Mouse (Mus musculus) forebrain, embryonic 16.5 days (tissue): Measurements from ENCODE around the gene Olfr750. TPM values are rescaled to one million over a fixed set of nuclear protein-coding genes. Genes with fewer than 3 reads are reported as not detected.
A peak's percentile ranks its signal among the peaks of the same experiment; 100 is the strongest.

ENCODE experiments used
- ATAC-seq: fragments of 200-750 bp; cut with Nextera tagmentation; 2 replicates; pipeline ENCODE4 v1.8.0; 2017; ENCODE audit warnings: mild to moderate bottlenecking, moderate library complexity
- H3K27ac ChIP-seq: fragments of 300-500 bp; sonication (generic); 2 replicates; pipeline ENCODE4 v1.5.1; 2014; ENCODE audit warnings: low read length, control low read depth
- H3K27me3 ChIP-seq: fragments of 300-500 bp; sonication (generic); replicated peaks from 2 replicates; pipeline ENCODE4 v1.6.1; 2014; ENCODE audit warnings: low read length; ENCODE audit not compliant: control insufficient read depth, insufficient read depth
- H3K36me3 ChIP-seq: fragments of 300-500 bp; sonication (generic); 2 replicates; pipeline ENCODE4 v1.6.1; 2014; ENCODE audit not compliant: control insufficient read depth, insufficient read depth
- H3K4me1 ChIP-seq: fragments of 300-500 bp; sonication (generic); replicated peaks from 2 replicates; pipeline ENCODE4 v1.6.1; 2014; ENCODE audit warnings: low read length; ENCODE audit not compliant: control insufficient read depth, insufficient read depth
- H3K4me2 ChIP-seq: fragments of 300-500 bp; sonication (generic); 2 replicates; pipeline ENCODE4 v1.6.1; 2014; ENCODE audit warnings: mild to moderate bottlenecking, low read length, control low read depth
- H3K4me3 ChIP-seq: fragments of 300-500 bp; sonication (generic); replicated peaks from 2 replicates; pipeline ENCODE4 v1.5.1; 2014; ENCODE audit warnings: mild to moderate bottlenecking, low read length, control low read depth
- H3K9ac ChIP-seq: fragments of 300-500 bp; sonication (generic); replicated peaks from 2 replicates; pipeline ENCODE4 v1.6.1; 2014; ENCODE audit warnings: low read depth, low read length, control low read depth
- H3K9me3 ChIP-seq: fragments of 300-500 bp; sonication (generic); 2 replicates; pipeline ENCODE4 v1.6.1; 2016; ENCODE audit warnings: low read length; ENCODE audit not compliant: control insufficient read depth
- WGBS: fragments of 180-500 bp; shearing (Covaris S2); extraction: QIAGEN DNeasy Blood & Tissue Kit; methylation state at CpG from one replicate; pipeline ENCODE4 v1.1.7; 2014; 5-methylcytosine and 5-hydroxymethylcytosine counted together
- polyA plus RNA-seq: library from polyadenylated mRNA; unstranded; fragments of >200 nt; fragmentation: Nextera tagmentation; extraction: Ambion mirVana; gene quantifications from 2 replicates; pipeline ENCODE4 v1.2.1, GENCODE M21; 2015

Gene Olfr750
- polyA plus RNA-seq, 1 experiment from 2014 or later: 0.04 TPM

- Histone ChIP-seq H3K27ac (peak overlapping the region; percentile 52), H3K9ac (peak overlapping the region; percentile 55), H3K27me3 (no peaks in the 10 kb centered on the region), H3K4me3 (peak overlapping the region; percentile 83), H3K9me3 (no peaks in the 10 kb centered on the region), H3K36me3 (no peaks in the 10 kb centered on the region), H3K4me1 (no peaks in the 10 kb centered on the region; the same call in 1 of the 2 replicates), H3K4me2 (peak overlapping the region; percentile 78)
- no peak for ATAC-seq
- WGBS: under 1% methylated on average over 15 of the region's 15 CpGs
Measured at GRCm38 (mm10) chr14:51089674-51090076, 15.4 kb upstream of the Olfr750 start.

- WGBS: under 1% methylated on average over 34 of the region's 34 CpGs
- no peaks in the 10 kb centered on the region for H3K9me3 ChIP-seq
- peak overlapping the region; percentile 78 for H3K4me2 ChIP-seq
- peak overlapping the region; percentile 57 for H3K9ac ChIP-seq
- 0 out of 2 replicates have a peak, but pooled peaks cover under 1% of the 10 kb centered on the region for H3K27me3 ChIP-seq
- H3K27ac ChIP-seq: peak overlapping the region; percentile 82
- no peaks in the 10 kb centered on the region for H3K36me3 ChIP-seq
- ATAC-seq: peak; percentile 95
- no peaks in the 10 kb centered on the region; the same call in 1 of the 2 replicates for H3K4me1 ChIP-seq
- H3K4me3 ChIP-seq: peak overlapping the region; percentile 83
Measured at GRCm38 (mm10) chr14:51088970-51089673, 14.9 kb upstream of the Olfr750 start.

- peak; percentile 30 for ATAC-seq
- Histone ChIP-seq H3K27me3 (peaks cover 6% of the 10 kb centered on the region; the same call in 1 of the 2 replicates), H3K36me3 (no peaks in the 10 kb centered on the region), H3K4me2 (peak overlapping the region; percentile 78), H3K9me3 (no peaks in the 10 kb centered on the region), H3K9ac (peak overlapping the region; percentile 57), H3K27ac (peak overlapping the region; percentile 82), H3K4me1 (peaks cover 4% of the 10 kb centered on the region), H3K4me3 (peak overlapping the region; percentile 83)
- WGBS: 0% methylated on average over 23 of the region's 23 CpGs
Measured at GRCm38 (mm10) chr14:51088166-51088969, 14.1 kb upstream of the Olfr750 start.

GRCm38 (mm10) chr14:51087762-51088161, 13.5 kb upstream of the Olfr750 start:
- H3K4me3 ChIP-seq: peak overlapping the region; percentile 83
- H3K4me2 ChIP-seq: peak overlapping the region; percentile 78
- peaks cover 6% of the 10 kb centered on the region; the same call in 1 of the 2 replicates for H3K27me3 ChIP-seq
- no peak overlapping the region for H3K9ac ChIP-seq
- no peaks in the 10 kb centered on the region for H3K36me3 ChIP-seq
- peaks cover 9% of the 10 kb centered on the region for H3K4me1 ChIP-seq
- no peak for ATAC-seq
- no peak overlapping the region for H3K27ac ChIP-seq
- WGBS: 8% methylated on average over 9 of the region's 9 CpGs
- H3K9me3 ChIP-seq: no peaks in the 10 kb centered on the region

- Histone ChIP-seq H3K27ac (no peak overlapping the region), H3K4me1 (peaks cover 9% of the 10 kb centered on the region), H3K36me3 (no peaks in the 10 kb centered on the region), H3K27me3 (peaks cover 6% of the 10 kb centered on the region; the same call in 1 of the 2 replicates), H3K9ac (no peak overlapping the region), H3K4me3 (no peak overlapping the region), H3K9me3 (no peaks in the 10 kb centered on the region), H3K4me2 (no peak overlapping the region)
- ATAC-seq: no peak
- WGBS: 80% methylated on average over 4 of the region's 4 CpGs
Measured at GRCm38 (mm10) chr14:51085911-51086310, 11.7 kb upstream of the Olfr750 start.

- Histone ChIP-seq H3K4me2 (no peak overlapping the region), H3K4me1 (peaks cover 9% of the 10 kb centered on the region), H3K9me3 (no peaks in the 10 kb centered on the region), H3K9ac (no peak overlapping the region), H3K4me3 (no peak overlapping the region), H3K36me3 (no peaks in the 10 kb centered on the region), H3K27ac (no peak overlapping the region), H3K27me3 (peaks cover 6% of the 10 kb centered on the region; the same call in 1 of the 2 replicates)
- 87% methylated on average over 2 of the region's 2 CpGs for WGBS
- no peak for ATAC-seq
Measured at GRCm38 (mm10) chr14:51085086-51085485, 10.9 kb upstream of the Olfr750 start.

- ATAC-seq: no peak
- no peaks in the 10 kb centered on the region for H3K36me3 ChIP-seq
- H3K9ac ChIP-seq: no peak overlapping the region
- no peaks in the 10 kb centered on the region for H3K9me3 ChIP-seq
- H3K27me3 ChIP-seq: peaks cover 6% of the 10 kb centered on the region; the same call in 1 of the 2 replicates
- peak overlapping the region; percentile 53 for H3K4me3 ChIP-seq
- 7% methylated on average over 7 of the region's 7 CpGs for WGBS
- peaks cover 9% of the 10 kb centered on the region for H3K4me1 ChIP-seq
- no peak overlapping the region for H3K27ac ChIP-seq
- H3K4me2 ChIP-seq: peak overlapping the region; percentile 77
Measured at GRCm38 (mm10) chr14:51083805-51084204, 9.6 kb upstream of the Olfr750 start.

GRCm38 (mm10) chr14:51082599-51083581, 8.7 kb upstream of the Olfr750 start:
- Histone ChIP-seq H3K27ac (no peak overlapping the region), H3K27me3 (peaks cover 6% of the 10 kb centered on the region; the same call in 1 of the 2 replicates), H3K4me2 (peak overlapping the region; percentile 77), H3K4me1 (peaks cover 9% of the 10 kb centered on the region), H3K36me3 (no peaks in the 10 kb centered on the region), H3K4me3 (peak overlapping the region; percentile 53), H3K9me3 (no peaks in the 10 kb centered on the region), H3K9ac (peak overlapping the region; percentile 54)
- WGBS: 2% methylated on average over 40 of the region's 40 CpGs
- peak; percentile 77 for ATAC-seq
